In genomic region chr9:43545081-43545565, GRCm38 (mm10) we compare ENCODE assay signal across 8 mouse cellular contexts.
DNase-seq lines count a peak whose midpoint lies in the region; ATAC-seq and TF ChIP-seq lines count a peak whose summit lies in the region.

No protein-coding gene starts in this region.

- H3K9ac ChIP-seq in ES-E14 (ENCODE audit: insufficient read depth, low read depth, low read length, poor library complexity, severe bottlenecking), result no peak overlapping the region
- H3K9ac ChIP-seq in heart, embryonic 11.5 days (ENCODE audit: low read depth, low read length), result no peak overlapping the region
- no peak overlapping the region for H3K9ac ChIP-seq in midbrain, postnatal 0 days (replicated peaks; ENCODE audit: low read length, poor library complexity, severe bottlenecking)

- peak overlapping the region; percentile 40 for H3K4me2 ChIP-seq in heart, embryonic 11.5 days
- H3K4me2 ChIP-seq in midbrain, postnatal 0 days (ENCODE audit: low read depth, low read length, poor library complexity, severe bottlenecking), result peak overlapping the region; percentile 24

- no peak for TF ChIP-seq CTCF in midbrain, postnatal 0 days (IDR thresholded peaks at IDR 0.05)

- ATAC-seq in heart, embryonic 11.5 days (replicated peaks; ENCODE audit: insufficient number of reproducible peaks, low FRiP score, low TSS enrichment), result no peak
- ATAC-seq in midbrain, postnatal 0 days (ENCODE audit: low FRiP score), result peak; percentile 71; the same call in 1 of the 2 replicates

- WGBS in heart, embryonic 11.5 days (ENCODE audit: insufficient replicate concordance), result 32% methylated on average over 15 of the region's 15 CpGs
- WGBS in midbrain, postnatal 0 days, result 21% methylated on average over 15 of the region's 15 CpGs

- no peaks in the 10 kb centered on the region for H3K36me3 ChIP-seq in ES-E14 (ENCODE audit: control insufficient read depth, insufficient read depth, low read length, poor library complexity, severe bottlenecking)
- H3K36me3 ChIP-seq in heart, embryonic 11.5 days (ENCODE audit: control insufficient read depth, insufficient read depth, low read length), result no peaks in the 10 kb centered on the region
- H3K36me3 ChIP-seq in midbrain, postnatal 0 days (ENCODE audit: insufficient read depth, low read length), result no peaks in the 10 kb centered on the region

- peak overlapping the region; percentile 25 to 46; a peak in 3 of 4 replicates for H3K4me3 ChIP-seq in ES-E14 (ENCODE audit: insufficient read depth in 1 of 2, low read depth in 1 of 2, low read length in 2 of 2, poor library complexity in 1 of 2, severe bottlenecking in 1 of 2)
- H3K4me3 ChIP-seq in heart, embryonic 11.5 days (ENCODE audit: low read depth, low read length), result no peak overlapping the region
- no peak overlapping the region for H3K4me3 ChIP-seq in midbrain, postnatal 0 days (ENCODE audit: low read depth, low read length)

- peak; percentile 41 to 70 for DNase-seq in adrenal gland, adult (ENCODE audit: inconsistent age in 2 of 2, low spot score in 1 of 2)
- no peak for DNase-seq in adrenal gland, postnatal 4 days (ENCODE audit: low spot score in 2 of 2)
- DNase-seq in ES-E14 (ENCODE audit: low read depth, low spot score), result peak; percentile 48
- DNase-seq in embryo, embryonic 10.5 days (ENCODE audit: low spot score), result peak; percentile 46
- peak; percentile 59 to 69 for DNase-seq in layer of hippocampus, adult 8-10 months (ENCODE audit: low spot score in 2 of 2)
- DNase-seq in midbrain, postnatal 0 days (ENCODE audit: low spot score), result peak; percentile 63
- no peak for DNase-seq in yolk sac, embryonic 10.5 days (ENCODE audit: low spot score)

- H3K9me3 ChIP-seq in ES-E14 (ENCODE audit: control insufficient read depth, insufficient read depth, low read depth, low read length), result no peaks in the 10 kb centered on the region
- H3K9me3 ChIP-seq in heart, embryonic 11.5 days (replicated peaks; ENCODE audit: control insufficient read depth, low read length), result no peaks in the 10 kb centered on the region
- H3K9me3 ChIP-seq in midbrain, postnatal 0 days (ENCODE audit: low read length), result no peaks in the 10 kb centered on the region

- H3K27me3 ChIP-seq in heart, embryonic 11.5 days (ENCODE audit: control insufficient read depth, insufficient read depth, low read length), result no peaks in the 10 kb centered on the region
- H3K27me3 ChIP-seq in midbrain, postnatal 0 days (ENCODE audit: insufficient read depth, low read length), result no peaks in the 10 kb centered on the region

- no peak overlapping the region for H3K27ac ChIP-seq in ES-E14 (ENCODE audit: insufficient read depth, low read depth, low read length, poor library complexity, severe bottlenecking)
- H3K27ac ChIP-seq in heart, embryonic 11.5 days (ENCODE audit: low read depth, low read length), result no peak overlapping the region
- no peak overlapping the region for H3K27ac ChIP-seq in midbrain, postnatal 0 days (ENCODE audit: low read depth, low read length)

- H3K4me1 ChIP-seq in ES-E14 (ENCODE audit: control insufficient read depth in 2 of 2, insufficient read depth in 2 of 2, low read length in 2 of 2, poor library complexity in 1 of 2), result peaks cover 3 to 6% of the 10 kb centered on the region in 2 experiments; a peak in 1 of 4 replicates
- H3K4me1 ChIP-seq in heart, embryonic 11.5 days (ENCODE audit: control insufficient read depth, insufficient read depth, low read length), result peaks cover 10% of the 10 kb centered on the region
- H3K4me1 ChIP-seq in midbrain, postnatal 0 days (ENCODE audit: insufficient read depth, low read length), result peaks cover 5% of the 10 kb centered on the region; the same call in 1 of the 2 replicates

- in situ Hi-C loops in ES-E14 (cut with MboI; ENCODE audit: low sequenced_read_pairs in 2 of 2, unreplicated experiment in 2 of 2), result no loop called here

TF ChIP-seq in ES-E14, 5 proteins besides CTCF, POLR2A, EP300 and RAD21:
- no peak for TF ChIP-seq CHD2 (IDR thresholded peaks at IDR 0.05; ENCODE audit: low read depth, low read length)
- no peak for TF ChIP-seq ZNF384 (IDR thresholded peaks at IDR 0.05; ENCODE audit: low read depth, low read length)
- no peak for TF ChIP-seq ZC3H11A (IDR thresholded peaks at IDR 0.05; ENCODE audit: borderline replicate concordance, low read depth, low read length)
- no peak for TF ChIP-seq MAFK (IDR thresholded peaks at IDR 0.05; ENCODE audit: insufficient read depth, low read depth, low read length)
- no peak for TF ChIP-seq HCFC1 (IDR thresholded peaks at IDR 0.05; ENCODE audit: borderline replicate concordance, insufficient read depth, low read length)
TF ChIP-seq in ES-E14: peak in this region for 0.

Comparison
In these comparisons a context has a peak if more than half of its experiments do, and no peak if none do; other contexts are left out.
1. DNase-seq: peak in adrenal gland, adult (2 of 2), ES-E14 (single experiment), embryo, embryonic 10.5 days (single experiment), layer of hippocampus, adult 8-10 months (2 of 2) and midbrain, postnatal 0 days (single experiment); none in adrenal gland, postnatal 4 days (0 of 2) and yolk sac, embryonic 10.5 days (single experiment).
2. H3K4me3 ChIP-seq: peak in ES-E14 (2 of 2); none in heart, embryonic 11.5 days (single experiment) and midbrain, postnatal 0 days (single experiment).